Mouse (Mus musculus): ENCODE data around the gene Hspb2.

Gene Hspb2

DNA sequence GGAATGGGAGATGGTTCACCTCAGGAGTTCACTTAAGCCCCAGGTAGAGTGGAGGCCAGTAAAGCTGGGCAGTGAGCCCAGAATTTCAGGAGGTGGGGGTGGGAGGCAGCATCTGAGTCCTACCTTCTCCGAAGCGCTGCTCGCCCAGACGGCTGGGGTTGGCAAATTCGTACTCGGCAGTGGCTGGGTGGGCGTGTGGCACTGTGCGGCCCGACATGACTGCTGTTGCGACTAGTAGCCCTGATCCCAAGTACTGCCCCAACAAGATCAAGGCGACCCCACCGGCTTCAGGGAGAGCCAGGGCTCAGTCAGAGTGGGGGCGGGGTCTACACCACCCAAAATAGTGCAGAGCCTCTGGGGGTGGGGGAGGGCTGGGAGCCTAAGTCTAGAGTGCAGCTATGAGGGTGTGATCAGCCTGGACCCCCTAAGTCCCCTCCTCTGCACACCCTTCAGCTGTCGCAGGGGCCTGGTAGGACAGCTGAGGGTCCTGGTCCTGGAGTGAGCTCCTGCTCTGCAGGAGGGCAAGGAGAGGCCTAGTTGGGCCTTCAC is at the start of gene Hspb2:
TSS of gene Hspb2 (minus strand) at position 301 of the 549 bp plus-strand sequence.
- in situ Hi-C loops (cut with MboI; ENCODE audit: low pct_unique_long_range_greater_than_20kb in 1 of 2, low sequenced_read_pairs in 2 of 2, unreplicated experiment in 1 of 2) = no loop called here

DNA sequence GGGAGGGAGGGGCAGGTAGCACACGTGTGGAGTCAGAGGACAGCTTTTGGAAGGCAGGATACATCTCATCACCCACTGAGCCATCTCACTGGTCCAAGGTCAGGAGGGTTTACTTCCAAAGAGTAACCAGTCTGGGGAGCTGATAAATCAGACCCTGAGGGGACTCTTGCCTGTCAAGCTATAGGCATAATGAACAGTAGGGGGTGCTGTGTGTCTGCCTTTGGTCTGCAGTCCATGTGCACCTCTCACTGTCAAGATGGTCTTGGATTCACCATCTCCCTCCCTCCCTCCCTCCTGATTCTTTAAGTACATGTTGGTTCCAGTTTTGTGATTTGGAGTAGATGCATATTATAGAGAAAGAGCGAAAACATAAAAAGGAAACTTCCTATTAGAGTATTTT is 48.8 kb upstream of the Hspb2 start:
- in situ Hi-C loops (cut with MboI; ENCODE audit: low pct_unique_long_range_greater_than_20kb in 1 of 2, low sequenced_read_pairs in 2 of 2, unreplicated experiment in 1 of 2) = no loop called here

DNA sequence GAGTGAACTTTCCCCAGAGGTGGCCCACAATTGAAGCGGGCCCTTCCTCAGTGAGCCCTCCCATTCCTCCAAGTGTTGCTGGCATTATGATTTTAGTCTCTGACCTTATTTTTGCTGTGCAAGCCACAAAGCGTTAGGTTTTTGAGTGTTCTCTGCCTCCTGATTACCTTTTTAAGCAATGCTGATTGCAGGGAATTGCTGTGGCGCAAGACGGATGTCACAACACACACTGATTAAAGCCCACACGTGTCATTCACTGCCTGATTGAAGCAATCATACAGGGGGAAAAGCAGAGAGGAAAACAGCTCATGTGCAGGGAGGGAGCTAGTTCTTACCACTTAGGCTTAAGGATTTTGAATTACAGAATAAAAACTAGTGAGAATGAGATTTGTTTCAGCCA is 46.2 kb upstream of the Hspb2 start:
- in situ Hi-C loops (cut with MboI; ENCODE audit: low pct_unique_long_range_greater_than_20kb in 1 of 2, low sequenced_read_pairs in 2 of 2, unreplicated experiment in 1 of 2) = no loop called here

DNA sequence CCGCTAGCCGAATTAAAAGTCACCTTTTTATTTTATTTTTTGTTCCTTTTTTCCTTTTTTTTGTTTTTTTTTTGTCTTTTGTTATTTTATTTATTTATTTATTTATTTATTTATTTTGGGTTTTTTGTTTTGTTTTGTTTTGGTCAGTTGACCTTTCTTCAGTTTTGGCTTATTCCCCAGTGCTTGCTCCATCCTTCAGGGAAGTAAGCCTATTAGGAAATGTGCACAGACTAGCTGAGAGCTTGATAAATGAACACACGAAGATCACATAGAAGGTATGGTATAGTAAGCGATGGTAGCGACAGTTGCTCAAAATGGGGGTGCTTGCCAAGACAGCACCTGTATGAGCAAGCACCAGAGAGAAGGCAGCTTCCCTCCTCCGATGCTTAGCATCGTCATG is 45.5 kb upstream of the Hspb2 start:
- in situ Hi-C loops (cut with MboI; ENCODE audit: low pct_unique_long_range_greater_than_20kb in 1 of 2, low sequenced_read_pairs in 2 of 2, unreplicated experiment in 1 of 2) = no loop called here

DNA sequence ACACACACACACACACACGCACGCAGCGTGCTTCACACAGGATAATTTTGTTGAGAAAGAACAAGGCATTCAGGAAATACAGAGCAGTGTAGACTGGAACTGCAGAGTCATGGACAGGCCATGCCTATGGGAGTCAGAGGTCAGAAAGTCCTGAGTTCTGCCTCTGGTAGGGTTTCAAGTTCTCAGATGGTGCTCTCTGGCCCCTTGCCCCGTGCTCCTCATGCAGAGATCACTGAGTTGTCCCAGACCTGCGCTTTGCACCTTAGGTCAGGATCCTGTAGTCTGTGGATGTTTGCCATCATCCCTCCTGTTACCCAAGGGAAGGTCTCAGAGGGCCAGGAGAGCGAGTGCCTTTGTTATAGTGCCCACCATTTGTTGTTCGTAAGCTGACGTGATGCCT is 44.6 kb upstream of the Hspb2 start:
- in situ Hi-C loops (cut with MboI; ENCODE audit: low pct_unique_long_range_greater_than_20kb in 1 of 2, low sequenced_read_pairs in 2 of 2, unreplicated experiment in 1 of 2) = no loop called here

DNA sequence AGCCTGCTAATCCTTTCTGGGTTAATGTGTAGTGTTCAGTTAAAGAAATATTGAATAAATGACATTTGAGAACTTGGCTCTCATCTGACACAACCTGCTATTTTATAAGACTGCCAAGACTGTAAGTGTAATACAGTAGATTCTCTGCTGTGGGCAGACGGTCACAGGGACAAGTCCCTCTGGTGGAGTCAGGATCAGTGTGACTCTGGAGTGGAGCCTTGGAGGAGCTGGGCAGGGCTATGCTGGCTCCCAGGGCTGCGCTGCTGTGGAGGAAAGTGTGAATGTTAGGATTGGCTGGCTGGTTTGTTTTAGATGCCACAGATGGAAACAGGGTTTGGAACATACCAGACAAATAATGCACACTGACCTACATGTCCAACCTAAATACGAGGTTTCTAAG is 43.1 kb upstream of the Hspb2 start:
- in situ Hi-C loops (cut with MboI; ENCODE audit: low pct_unique_long_range_greater_than_20kb in 1 of 2, low sequenced_read_pairs in 2 of 2, unreplicated experiment in 1 of 2) = no loop called here

DNA sequence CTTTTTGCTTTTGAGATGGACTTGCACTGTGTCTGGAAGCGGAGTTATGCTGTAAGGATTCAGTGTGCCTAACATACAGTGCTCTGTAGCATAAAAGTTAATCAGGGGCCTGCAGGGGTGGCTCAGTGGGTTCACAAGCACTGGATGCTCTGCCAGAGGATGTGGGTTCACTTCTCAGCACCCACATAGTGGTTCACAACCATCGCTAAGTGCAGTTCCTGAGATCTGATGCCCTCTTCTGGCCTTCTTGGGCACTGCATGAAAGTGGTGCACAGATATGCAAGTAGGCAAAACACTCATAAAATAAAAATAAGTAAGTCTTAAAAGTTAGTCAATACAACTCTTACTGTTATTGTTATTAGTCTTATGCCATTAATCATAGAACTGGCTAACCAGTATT is 30.0 kb upstream of the Hspb2 start:
- in situ Hi-C loops (cut with MboI; ENCODE audit: low pct_unique_long_range_greater_than_20kb in 1 of 2, low sequenced_read_pairs in 2 of 2, unreplicated experiment in 1 of 2) = loop anchor here in 1 of 2 experiments (10.0 kb wide), 1 partner anchor 107 kb away; no protein-coding TSS in a partner anchor

DNA sequence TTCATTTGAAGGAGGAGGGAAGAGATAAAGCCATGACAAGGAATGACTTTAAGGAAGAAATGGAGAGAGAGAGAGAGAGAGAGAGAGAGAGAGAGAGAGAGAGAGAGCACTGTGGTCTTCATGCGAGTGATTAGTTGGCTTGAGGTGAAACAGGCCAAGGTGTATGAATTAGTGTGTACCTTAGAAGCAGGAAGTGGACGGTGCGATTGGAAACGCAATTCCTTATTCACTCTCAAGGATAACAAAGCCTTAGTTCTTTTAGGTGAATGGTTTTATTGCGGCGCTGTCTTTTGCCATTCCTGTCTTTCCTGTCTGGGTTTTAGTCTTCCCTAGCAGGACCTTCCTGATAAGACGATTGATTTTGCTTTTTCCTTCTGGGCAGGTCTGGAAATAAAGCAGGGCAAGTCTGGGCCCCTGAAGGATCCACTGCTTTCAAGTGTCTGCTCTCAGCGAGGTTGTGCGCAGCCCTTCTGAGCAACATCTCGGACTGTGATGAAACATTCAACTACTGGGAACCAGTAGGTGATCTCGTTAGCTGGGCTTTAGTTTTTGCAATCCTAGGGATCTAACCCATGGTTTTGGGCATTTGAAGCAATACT is 24.1 kb upstream of the Hspb2 start:
- in situ Hi-C loops (cut with MboI; ENCODE audit: low pct_unique_long_range_greater_than_20kb in 1 of 2, low sequenced_read_pairs in 2 of 2, unreplicated experiment in 1 of 2) = no loop called here

DNA sequence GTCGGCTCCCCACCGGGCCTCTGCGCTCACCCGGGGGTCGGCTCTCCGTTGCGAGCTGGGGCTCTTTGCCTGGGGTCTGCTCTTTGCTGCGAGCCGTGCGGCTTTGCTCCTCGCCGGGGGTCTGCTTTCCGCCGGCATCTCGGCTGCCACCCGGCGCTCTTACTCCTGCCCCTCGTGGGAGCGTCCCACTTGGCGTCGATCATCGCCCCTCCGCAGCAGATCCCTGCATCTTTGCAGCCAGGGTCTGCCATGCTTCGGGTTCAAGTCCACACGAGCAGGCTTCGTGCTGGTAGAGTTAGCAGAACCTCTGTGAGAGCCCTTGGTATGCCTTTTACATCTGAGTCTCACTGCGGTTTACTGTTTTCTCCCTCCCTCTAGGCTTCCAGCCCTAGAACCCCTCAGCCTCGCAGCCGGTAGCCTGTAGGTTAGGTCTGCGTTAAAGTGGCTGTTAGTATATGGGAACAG is 23.5 kb upstream of the Hspb2 start:
- in situ Hi-C loops (cut with MboI; ENCODE audit: low pct_unique_long_range_greater_than_20kb in 1 of 2, low sequenced_read_pairs in 2 of 2, unreplicated experiment in 1 of 2) = no loop called here

DNA sequence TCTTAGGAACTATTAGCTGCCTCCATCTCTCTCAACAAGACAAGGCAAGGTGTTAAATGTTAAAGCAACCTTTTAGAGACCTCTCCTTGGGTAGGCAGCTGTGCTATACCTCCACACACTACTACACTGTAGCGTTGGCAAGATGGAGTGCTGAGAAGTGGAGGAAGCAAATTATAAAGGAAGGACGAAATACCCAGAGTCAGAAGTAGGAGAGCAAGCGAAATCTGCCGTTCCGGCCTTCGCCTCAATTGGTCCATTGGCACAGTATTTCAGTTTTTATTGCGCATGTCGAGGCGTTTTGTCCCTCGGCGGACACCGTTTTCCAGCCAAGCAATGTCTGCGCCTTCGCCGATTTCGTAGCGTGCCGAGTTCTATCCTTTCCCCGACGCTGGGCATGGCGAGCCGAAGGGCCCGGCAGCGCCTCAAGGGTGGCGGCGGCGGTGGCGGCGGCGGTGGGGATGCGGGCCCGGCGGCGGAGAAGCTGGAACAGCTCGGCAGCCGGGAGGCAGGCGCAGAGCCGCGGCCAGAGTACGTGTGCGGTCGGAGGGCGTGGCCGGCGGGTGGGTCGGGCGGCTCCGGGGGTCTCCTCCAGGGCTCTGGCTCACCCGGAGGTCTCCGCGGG is 22.9 kb upstream of the Hspb2 start, which contains the start of the genes Alg9 and 1110032A03Rik:
TSS of gene Alg9 (plus strand) at position 29 of the 622 bp plus-strand sequence.
TSS of gene 1110032A03Rik (minus strand) at position 530 of the 622 bp plus-strand sequence.
- in situ Hi-C loops (cut with MboI; ENCODE audit: low pct_unique_long_range_greater_than_20kb in 1 of 2, low sequenced_read_pairs in 2 of 2, unreplicated experiment in 1 of 2) = no loop called here

DNA sequence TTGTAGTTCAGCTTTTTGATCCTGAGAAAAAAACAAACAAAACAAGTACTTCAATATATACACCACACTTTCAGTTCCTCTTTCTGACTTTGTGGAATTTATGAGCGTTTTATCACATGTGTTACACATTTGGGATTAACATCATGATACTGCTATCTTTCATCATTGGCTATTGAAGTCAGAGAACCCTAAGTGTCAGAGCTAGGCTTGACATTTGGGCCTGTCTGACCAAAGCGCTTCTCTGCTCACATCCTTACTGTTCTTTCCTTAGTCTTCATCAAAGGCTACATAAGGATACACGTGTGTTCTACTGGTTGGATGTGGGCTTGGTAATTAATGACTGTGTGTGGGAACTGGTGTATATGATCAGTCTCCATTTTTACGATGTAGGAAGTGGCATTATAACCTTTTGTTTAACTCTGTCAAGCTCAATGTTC is 21.9 kb upstream of the Hspb2 start:
- in situ Hi-C loops (cut with MboI; ENCODE audit: low pct_unique_long_range_greater_than_20kb in 1 of 2, low sequenced_read_pairs in 2 of 2, unreplicated experiment in 1 of 2) = no loop called here

DNA sequence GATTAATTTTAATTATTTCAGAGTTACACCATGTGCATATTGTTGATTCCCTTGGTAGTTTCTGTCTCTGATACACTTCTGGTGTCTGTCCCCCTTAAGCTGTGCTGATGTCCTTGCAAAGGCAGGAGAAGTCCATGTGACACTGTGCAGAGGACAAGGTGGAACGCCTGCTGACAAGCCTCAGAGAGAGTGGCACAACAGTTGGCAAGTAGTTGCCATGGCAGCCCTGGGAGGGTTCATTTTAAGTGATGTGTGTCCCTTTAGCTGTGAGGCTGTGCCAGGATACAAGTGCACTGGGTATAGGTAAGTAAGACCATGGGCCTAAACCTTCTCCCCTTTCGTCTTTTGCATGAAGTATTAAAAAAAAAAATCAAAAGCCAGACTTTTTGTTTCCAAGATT is 17.9 kb upstream of the Hspb2 start:
- in situ Hi-C loops (cut with MboI; ENCODE audit: low pct_unique_long_range_greater_than_20kb in 1 of 2, low sequenced_read_pairs in 2 of 2, unreplicated experiment in 1 of 2) = no loop called here

DNA sequence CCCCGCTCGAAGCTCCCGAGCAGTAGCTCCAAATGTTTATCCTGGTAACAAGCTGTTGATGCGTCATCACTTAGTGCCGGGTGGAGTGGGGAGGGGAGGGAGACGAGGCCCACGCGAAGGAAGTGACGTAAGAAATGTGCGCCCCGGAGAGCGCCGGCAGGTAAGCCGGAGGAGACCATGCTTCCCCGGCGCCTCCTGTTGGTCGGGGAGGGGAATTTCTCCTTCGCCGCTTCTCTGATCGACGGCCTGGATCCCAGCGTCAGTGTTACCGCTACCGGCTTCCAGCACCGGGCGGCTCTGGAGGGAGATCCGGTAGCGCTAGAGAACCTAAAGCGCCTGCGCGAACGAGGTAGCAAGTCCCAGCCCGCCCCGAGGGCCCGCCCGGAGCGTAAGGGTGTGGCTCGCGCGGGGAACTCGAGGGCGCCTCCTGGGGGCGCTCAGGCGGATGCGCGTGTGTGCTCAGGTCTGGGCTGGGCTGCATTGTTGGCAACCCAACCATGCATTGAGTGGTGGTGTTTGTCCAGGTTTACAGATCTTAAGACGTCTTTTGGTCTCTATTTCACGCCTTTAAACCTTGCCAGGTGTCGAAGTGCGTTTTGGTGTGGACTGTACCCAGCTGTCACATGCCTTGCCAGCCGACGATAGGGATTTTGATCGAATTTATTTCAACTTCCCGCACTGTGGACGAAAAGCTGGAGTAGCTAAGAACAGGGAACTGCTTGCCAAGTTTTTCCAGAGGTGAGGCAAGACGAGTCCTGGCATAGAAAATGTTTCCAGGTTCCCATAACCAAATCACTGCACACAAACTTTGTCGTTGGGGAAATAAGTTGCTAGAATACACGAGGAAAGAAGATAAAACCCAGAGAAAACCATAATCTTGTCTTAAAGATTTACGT is 16.2 kb upstream of the Hspb2 start, which contains the start of gene Fdxacb1:
TSS of gene Fdxacb1 (plus strand) at position 130 of the 896 bp plus-strand sequence.
- in situ Hi-C loops (cut with MboI; ENCODE audit: low pct_unique_long_range_greater_than_20kb in 1 of 2, low sequenced_read_pairs in 2 of 2, unreplicated experiment in 1 of 2) = no loop called here

DNA sequence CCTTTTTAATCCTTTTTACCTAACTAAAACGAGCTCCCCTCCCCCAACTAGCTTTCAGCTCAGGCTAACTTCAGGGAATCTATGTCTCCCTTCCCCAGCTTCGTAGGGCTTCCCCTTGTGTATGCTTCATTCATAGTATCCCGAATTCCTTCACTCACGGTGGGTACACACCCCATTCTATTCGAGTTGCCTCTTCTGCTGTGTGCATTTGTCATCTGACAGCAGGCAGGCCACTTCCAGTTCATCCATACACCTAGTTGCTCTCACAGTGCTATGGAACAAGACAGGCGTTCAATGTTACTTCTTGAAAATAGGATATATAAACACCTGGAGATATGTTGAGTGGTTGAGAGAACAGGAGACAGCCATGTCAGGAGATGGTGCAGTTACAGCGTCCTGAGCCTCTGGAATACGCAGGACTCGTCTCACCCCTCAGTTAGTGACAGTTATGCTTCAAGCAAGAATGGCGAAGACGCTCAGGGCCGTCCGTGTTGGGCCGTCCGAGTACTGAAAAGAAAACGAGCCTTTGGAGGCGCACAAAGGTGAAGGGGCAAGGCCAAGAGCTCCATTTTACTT is 15.5 kb upstream of the Hspb2 start:
- in situ Hi-C loops (cut with MboI; ENCODE audit: low pct_unique_long_range_greater_than_20kb in 1 of 2, low sequenced_read_pairs in 2 of 2, unreplicated experiment in 1 of 2) = no loop called here

DNA sequence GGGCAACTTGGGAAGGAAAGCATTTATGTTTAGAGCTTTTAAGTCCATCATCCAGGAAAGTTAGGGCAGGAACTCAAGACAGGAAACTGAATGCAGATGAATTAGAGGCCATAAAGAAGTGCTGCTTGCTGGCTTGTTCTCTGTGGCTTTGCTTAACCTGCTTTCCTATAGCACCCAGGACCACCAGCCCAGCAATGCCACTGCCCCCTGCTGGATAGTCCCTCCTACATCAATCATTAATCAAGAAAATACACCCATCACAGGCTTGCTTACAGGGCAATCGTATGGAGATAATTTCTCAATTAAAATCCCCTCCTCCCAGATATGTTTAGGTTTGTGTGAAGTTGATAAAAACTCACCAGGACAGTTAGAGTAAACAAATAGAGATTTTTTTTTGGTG is 11.2 kb upstream of the Hspb2 start:
- in situ Hi-C loops (cut with MboI; ENCODE audit: low pct_unique_long_range_greater_than_20kb in 1 of 2, low sequenced_read_pairs in 2 of 2, unreplicated experiment in 1 of 2) = no loop called here

DNA sequence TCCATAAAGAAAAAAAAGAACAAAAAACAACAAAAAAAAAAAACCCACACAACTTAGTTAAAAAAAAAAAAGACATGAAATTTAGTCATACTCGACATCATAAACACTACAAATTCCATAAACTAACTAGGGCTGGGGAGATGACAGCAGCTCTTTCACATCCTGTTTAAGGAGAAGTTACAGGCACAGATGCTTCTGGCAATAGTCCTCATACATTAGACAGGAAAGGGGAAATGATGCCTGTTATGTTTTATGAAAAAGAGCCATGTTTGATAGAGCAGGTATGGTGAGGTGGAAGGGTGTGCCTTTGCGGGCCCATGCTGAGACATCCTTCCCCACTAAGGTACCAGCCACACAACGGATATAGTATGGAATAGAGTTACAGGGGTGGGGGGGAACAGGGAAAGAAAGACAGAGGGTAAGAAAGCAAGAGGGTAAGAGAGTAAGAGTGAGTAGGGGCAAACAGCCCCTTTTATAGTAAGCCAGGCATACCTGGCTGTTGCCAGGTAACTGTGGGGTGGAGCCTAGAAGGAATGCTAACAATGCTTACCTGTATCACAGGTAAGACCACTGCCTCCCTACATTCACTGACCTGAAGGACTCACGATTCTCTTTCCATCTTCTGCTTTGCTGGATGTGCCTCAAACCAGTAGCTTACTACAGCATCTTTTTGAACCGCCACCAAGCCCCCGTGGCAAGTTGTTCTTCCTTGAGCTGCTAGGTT is 9.5 kb upstream of the Hspb2 start:
- in situ Hi-C loops (cut with MboI; ENCODE audit: low pct_unique_long_range_greater_than_20kb in 1 of 2, low sequenced_read_pairs in 2 of 2, unreplicated experiment in 1 of 2) = no loop called here

DNA sequence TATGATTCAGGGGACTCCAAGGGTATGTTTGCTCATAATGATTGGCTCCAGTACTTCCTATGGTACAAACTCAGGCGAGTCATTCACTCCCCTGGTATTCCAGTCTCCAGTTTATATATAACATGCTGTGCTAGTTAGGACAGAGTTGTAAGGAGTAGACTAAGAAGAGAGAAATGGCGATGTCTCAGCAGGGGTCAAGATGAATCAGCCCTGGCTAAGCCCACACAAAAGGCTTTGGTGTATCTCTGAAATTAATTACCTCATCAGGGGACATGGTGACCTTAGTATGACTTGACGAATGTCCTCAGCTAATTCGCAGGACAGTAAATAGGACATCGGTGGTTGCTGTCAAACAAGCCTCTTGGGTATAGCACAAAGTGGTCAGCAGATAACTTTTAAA is 4.6 kb upstream of the Hspb2 start:
- in situ Hi-C loops (cut with MboI; ENCODE audit: low pct_unique_long_range_greater_than_20kb in 1 of 2, low sequenced_read_pairs in 2 of 2, unreplicated experiment in 1 of 2) = no loop called here

DNA sequence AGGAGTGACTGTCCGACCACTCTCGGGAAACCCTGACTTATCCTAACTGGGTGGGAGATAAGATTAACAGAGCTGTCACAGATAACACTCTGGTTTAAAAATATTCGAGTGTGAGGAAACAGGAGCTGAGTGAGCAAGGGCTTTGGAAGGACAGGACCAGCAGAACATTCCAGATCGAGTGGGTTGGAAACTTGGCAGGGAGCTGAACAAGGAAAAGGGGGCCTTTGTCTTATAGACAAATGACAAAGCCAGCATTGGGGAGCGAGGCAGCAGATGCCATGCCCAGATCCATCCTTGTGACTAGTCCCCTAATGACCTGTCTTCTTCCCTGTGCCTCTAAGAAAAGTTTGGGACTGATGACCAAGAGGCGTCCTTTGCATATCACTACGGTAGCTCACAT is 1.8 kb upstream of the Hspb2 start:
- in situ Hi-C loops (cut with MboI; ENCODE audit: low pct_unique_long_range_greater_than_20kb in 1 of 2, low sequenced_read_pairs in 2 of 2, unreplicated experiment in 1 of 2) = no loop called here
